Mouse (Mus musculus) spleen, postnatal 14 days (tissue): ENCODE results near the gene Enox1.

ENCODE experiments used
- DNase-seq, 2 experiments: peaks; one replicate each; pipeline ENCODE4 v3.0.0; 2021 to 2022; ENCODE audit warnings: low spot score in 2 of 2

Enox1 gene

DNA sequence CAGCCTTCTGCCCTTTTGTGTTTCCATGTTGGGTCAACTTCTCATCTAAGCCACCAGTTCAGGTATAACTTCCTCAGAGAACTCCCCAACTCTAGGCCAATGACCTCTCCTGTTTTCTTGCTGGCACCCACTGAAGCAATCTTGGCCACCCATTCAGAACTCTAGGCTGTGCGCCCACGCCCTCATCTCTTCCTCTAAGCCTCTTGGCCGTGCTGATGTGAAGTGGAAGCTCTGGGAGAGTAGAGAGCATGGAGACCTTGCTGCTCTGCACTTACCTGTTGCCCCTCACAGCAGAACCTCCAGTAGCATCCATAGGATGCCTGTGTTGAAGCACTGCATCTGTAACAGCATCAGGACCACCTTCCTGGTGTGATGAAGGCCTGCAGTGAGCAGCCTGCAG, 214.0 kb downstream of the Enox1 start:
- no peak for DNase-seq

DNA sequence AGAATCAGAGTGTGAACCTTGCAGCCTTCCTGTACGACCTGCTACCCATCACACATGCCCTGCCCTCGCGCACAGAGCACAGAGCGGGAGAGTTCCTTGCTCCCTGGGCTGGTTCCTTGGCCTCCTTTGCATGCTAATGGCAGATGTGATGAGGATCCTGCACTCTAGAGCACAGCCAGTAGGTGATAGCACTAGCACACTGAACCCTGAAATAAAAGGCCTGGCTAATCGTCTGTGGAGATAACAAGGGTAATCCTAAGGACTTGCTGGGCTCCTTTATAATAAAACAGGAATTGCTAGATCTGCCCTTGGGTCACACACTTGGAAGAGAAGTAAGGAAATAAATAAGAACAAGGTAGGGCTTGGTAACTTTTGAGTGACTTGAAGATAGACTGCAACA, 215.4 kb downstream of the Enox1 start:
- DNase-seq = no peak

GRCm38 (mm10) chr14:77373119-77373518, 216.6 kb downstream of the Enox1 start:
- DNase-seq = no peak

DNA sequence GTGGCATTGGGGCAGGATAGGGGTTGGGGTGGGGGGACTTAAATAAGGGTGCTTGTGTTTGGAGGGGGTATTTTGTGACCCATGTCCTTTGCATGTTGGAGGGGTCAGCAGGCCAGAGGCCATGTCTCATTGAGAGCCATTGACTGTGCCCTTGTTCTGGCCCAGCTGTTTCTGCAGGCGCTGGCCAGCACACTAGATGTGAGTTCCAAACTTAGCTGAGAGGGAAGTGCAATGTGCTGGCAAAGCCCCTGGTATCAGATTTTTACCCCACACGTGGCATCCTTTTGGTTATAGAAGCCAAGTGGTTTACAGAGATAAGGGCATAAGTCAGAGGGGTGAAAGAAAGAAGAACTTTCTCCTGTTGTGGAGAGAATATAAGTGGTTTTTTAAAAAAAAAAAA, 218.5 kb downstream of the Enox1 start:
- DNase-seq = no peak

GRCm38 (mm10) chr14:77375618-77376017, 219.1 kb downstream of the Enox1 start:
- no peak for DNase-seq

DNA sequence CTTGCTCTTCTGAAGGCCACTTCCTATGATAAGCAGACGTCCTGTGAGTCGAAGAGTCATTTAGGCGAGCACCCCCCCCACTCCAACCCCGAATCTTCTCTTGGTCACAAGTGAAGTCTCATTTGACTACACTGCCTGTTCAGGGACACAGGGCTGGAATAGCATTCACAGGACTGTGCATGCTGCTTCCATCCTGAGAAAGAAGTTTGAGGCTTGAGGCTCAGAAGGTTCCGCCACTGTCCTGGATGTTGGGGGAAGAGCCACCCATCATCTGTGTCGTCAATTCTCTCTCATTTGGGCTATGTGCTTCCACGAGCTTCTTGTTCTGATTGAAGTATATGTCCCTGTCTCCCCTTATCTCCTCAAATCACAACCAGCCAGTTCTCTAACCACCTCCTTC, 220.2 kb downstream of the Enox1 start:
- DNase-seq = no peak

- DNase-seq = no peak
Measured at GRCm38 (mm10) chr14:77377439-77377838, 220.9 kb downstream of the Enox1 start.

GRCm38 (mm10) chr14:77377873-77378272, 221.3 kb downstream of the Enox1 start:
- no peak for DNase-seq

- no peak for DNase-seq
Measured at GRCm38 (mm10) chr14:77381532-77381931, 225.0 kb downstream of the Enox1 start.

- DNase-seq = no peak
Measured at GRCm38 (mm10) chr14:77385621-77386020, 229.1 kb downstream of the Enox1 start.

DNA sequence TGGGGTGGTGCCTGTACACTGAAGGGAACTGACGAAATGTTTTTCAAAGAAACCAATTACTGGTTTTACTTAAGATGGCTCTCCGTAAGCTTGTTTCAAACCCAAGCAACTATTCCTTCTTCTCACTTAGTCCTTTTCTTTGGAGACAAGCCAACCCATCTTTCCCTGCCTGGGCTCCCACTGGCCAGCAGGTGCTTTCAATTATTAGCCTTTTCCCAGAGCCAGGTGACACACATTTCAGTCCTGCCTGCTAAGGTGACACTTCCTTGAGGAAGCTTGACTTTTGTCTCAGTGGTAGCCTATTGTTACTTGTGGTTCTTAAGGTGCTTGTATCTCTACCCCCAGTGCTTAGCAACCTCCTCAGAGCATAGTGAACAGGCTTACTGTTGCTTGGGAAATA, 231.3 kb downstream of the Enox1 start:
- no peak for DNase-seq

DNA sequence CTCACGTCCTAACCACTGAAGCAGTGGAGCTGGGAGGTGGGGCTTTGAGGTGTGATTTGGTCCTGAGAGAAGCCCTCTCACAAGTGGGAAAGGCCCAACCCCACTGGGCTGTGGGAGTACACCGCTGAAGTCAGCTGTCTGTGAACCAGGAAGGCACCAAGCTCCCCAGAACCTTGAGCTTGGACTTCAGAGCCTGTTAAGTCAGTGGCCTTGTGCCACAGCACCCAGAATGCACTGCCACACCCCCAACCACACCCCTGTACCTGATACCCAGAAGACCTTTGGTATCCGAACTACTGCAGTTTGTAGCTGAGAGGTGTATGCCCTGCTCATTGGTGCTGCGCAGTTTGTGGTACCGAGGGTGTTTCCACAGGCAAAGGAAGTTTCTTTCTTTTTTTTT, 232.7 kb downstream of the Enox1 start:
- DNase-seq = no peak

DNA sequence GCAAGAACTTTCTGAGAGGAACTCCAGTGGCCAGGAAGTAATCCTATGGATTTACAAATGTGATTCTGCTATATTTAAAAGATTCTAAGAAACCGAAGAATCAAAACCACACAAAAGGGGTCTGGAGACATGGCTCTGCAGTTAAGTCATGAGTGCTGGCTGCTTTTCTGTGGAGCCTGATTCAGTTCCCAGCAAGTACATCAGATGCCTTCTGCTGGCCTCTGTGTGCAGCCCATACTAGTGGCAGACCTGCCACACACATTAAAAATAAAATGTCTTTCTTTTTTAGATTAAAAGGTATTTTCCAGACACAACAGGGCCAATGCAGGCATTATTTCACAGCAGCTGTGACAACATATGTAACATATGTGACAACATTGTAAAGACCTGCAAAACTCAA, 235.9 kb downstream of the Enox1 start:
- no peak for DNase-seq

GRCm38 (mm10) chr14:77406241-77407114, 249.9 kb downstream of the Enox1 start:
- no peak for DNase-seq

DNA sequence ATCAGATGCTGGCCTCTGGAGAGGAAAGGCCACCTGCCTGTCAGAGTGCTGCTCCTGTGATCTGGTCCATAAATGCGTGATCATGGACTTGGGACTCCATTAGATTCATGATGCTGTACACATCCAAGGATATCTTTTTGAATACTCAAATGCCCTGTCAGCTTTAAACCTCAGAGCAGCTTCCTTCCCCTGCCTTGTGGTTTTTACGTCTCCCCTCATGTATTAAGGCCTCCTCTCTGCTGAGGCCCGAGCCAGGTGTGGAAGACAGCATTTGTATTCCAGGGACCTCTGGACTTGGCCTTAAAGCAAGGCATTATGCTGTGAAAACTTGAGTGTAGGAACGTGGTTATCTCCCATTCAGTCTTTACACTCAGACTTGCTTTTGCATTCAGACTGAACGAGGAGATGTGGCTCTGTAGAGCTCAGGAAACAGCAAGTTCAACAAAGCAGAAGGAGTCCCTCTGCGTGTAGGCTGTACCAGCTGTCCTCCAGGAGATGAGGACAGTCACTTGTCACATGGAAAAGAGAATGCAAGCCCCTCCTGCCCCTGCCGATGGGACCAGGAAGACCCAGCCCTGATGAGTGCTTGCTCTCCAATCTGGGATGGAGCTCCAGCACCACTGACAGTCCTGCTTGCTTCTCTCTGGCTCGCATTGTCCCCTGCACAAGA, 252.8 kb downstream of the Enox1 start:
- no peak for DNase-seq

- no peak for DNase-seq
Measured at GRCm38 (mm10) chr14:77410354-77410753, 253.8 kb downstream of the Enox1 start.

GRCm38 (mm10) chr14:77413106-77413505, 256.5 kb downstream of the Enox1 start:
- DNase-seq = no peak

DNA sequence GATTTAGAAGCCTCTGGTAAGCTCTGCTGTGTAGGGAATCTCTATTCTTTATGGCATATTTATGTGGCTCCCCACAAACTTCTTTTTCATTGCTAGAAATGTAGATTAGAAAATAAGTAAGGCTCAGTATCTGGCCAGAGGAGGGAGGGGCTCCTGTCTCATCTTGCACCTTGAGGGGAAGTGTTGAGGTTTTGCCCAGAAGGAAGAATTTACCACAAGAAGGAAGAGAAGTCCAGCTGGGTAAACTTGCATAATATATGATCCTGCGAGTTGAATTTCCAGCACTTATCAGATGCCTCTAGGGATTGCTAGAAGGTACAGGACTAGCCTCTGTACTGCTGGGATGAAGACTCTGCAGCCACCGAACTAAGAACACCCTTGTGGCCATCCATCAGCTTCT, 259.8 kb downstream of the Enox1 start:
- no peak for DNase-seq

DNA sequence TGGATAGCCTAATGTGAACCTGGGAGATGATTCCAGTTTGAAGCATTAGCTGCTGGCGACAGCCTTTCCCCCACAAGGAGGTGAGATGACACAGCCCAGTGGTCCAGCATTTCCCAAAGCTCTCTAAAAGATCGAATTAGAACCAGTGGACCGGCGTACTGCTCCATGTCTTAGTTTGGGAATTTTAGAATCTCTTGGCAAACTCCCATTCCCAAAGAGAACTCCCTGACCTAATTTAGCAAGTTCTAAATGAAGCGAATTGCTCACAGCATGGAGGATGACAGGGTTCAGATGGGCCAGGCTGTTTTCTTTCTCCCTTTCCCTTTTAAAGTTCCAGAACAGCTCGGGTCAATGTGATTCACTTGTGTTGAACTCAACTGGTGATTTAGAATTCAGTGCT, 264.5 kb downstream of the Enox1 start:
- DNase-seq = no peak

DNA sequence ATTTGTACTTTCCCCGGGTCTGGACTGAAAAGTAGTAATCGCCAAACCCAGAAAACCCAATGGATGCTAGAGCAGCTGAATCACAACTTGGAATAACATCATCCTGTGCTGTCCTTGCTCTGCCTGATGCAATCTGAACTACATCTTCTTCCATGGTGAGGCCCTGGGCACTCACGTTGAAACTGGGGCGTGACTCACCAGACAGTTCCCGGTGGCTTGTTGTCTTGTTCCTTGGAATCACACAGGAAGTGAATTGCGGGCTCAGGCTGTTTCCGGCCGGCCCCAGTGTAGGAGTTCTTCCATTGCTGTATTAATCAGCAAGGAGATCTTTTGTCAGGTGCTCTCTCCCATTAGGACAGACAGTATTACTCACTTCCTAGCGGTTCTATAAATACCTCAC, 266.6 kb downstream of the Enox1 start:
- no peak for DNase-seq

DNA sequence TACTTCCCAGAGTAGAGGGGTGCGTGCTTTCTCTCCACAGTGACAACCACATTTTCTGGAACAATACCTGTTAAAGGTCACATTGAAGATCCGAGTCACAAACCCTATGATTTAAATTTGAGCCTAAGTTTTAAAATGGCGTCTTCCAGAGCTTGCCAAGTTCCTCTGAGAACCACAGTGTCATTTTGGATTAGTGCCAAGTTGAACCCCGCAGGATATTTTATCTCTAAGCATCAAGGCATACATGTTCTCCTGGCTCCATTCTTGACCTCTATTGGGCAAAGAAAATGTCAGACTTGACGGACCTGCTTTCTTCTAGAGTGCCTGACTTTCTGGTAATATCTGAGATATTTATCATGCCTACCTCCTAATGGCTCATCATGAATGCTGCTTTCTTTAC, 282.9 kb downstream of the Enox1 start:
- no peak for DNase-seq

GRCm38 (mm10) chr14:77440805-77441204, 284.2 kb downstream of the Enox1 start:
- DNase-seq = no peak

DNA sequence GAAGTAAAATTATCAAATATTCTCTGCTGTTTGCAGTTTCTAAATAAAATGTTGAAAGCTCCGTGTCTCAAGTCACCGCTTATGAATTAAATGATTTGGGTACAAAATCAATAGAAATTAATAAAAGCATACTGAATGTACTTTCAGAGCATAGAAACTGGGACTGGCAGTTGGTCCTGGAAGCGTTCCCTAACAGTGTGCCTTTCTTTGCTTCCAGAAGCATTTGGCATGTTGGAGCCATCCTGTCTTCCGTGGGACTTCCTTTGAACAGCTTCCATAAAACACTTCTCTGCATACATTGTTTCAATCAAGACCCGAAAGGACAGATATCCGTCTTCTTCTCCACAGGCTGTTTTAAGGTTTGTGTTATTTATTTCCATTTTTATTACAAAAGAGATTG, 285.0 kb downstream of the Enox1 start:
- DNase-seq = no peak
